Mouse (Mus musculus) embryonic facial prominence, embryonic 14.5 days (tissue): ENCODE measurements at regions not wholly inside any gene's neighbourhood (a gene's known extent, or its start where the extent isn't known, plus 50 kb on each side); places are given as distances from the start of the nearest gene placed in this dataset.
A peak's percentile ranks its signal among the peaks of the same experiment; 100 is the strongest.

Experiments used
- ATAC-seq: fragments of 200-750 bp; cut with Nextera tagmentation; 2 replicates; pipeline ENCODE4 v1.8.0; 2017; ENCODE audit warnings: low read depth, moderate number of reproducible peaks, moderate TSS enrichment
- DNase-seq: peaks from one replicate; pipeline ENCODE4 v3.0.0-alpha.2; 2015; ENCODE audit warnings: low spot score
- H3K27ac ChIP-seq: fragments of 300-500 bp; sonication (generic); replicated peaks from 2 replicates; pipeline ENCODE4 v1.5.1; 2014; ENCODE audit warnings: low read depth, mild to moderate bottlenecking, low read length, moderate library complexity
- H3K27me3 ChIP-seq: fragments of 300-500 bp; sonication (generic); replicated peaks from 2 replicates; pipeline ENCODE4 v1.6.1; 2014; ENCODE audit warnings: low read length; ENCODE audit not compliant: control insufficient read depth, insufficient read depth
- H3K36me3 ChIP-seq: fragments of 300-500 bp; sonication (generic); 2 replicates; pipeline ENCODE4 v1.6.1; 2014; ENCODE audit warnings: low read length, mixed read lengths; ENCODE audit not compliant: control insufficient read depth, insufficient read depth
- H3K4me1 ChIP-seq: fragments of 300-500 bp; sonication (generic); 2 replicates; pipeline ENCODE4 v1.6.1; 2014; ENCODE audit warnings: antibody characterized with exemption, low read length; ENCODE audit not compliant: control insufficient read depth, insufficient read depth
- H3K4me2 ChIP-seq: fragments of 300-500 bp; sonication (generic); 2 replicates; pipeline ENCODE4 v1.6.1; 2014; ENCODE audit warnings: low read depth, mild to moderate bottlenecking, low read length, moderate library complexity, mixed read lengths
- H3K4me3 ChIP-seq: fragments of 300-500 bp; sonication (generic); 2 replicates; pipeline ENCODE4 v1.5.1; 2014; ENCODE audit warnings: low read depth, mild to moderate bottlenecking, low read length
- H3K9ac ChIP-seq: fragments of 300-500 bp; sonication (generic); 2 replicates; pipeline ENCODE4 v1.6.1; 2014; ENCODE audit warnings: low read depth, mild to moderate bottlenecking, low read length, moderate library complexity, mixed read lengths
- H3K9me3 ChIP-seq: fragments of 300-500 bp; sonication (generic); 2 replicates; pipeline ENCODE4 v1.6.1; 2016; ENCODE audit warnings: low read length; ENCODE audit not compliant: control insufficient read depth
- WGBS: fragments of 180-500 bp; shearing (Covaris S2); extraction: QIAGEN DNeasy Blood & Tissue Kit; methylation state at CpG from one replicate; pipeline ENCODE4 v1.1.7; 2014; 5-methylcytosine and 5-hydroxymethylcytosine counted together

DNA sequence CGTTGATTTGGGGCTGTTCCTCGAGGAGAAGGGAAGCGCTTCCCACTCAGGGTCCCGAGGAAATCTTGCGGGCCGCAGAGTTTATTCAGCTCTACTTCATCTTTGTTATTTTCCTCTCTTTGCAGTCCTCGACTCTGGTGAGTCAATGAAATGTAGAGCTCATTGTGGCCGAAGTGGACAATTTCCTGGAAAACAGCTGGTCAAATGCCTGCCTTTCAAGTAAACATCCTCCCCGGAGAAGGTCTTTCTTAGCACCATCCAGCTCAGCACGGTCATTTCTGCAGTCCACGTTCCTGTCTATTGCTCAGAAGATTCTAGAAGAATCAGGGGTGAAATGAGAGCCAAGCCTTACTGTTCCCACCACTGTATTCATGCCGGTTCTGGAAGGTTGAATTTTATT is 133.0 kb downstream of the Bcas1 start:
- no peaks in the 10 kb centered on the region for H3K27me3 ChIP-seq
- H3K4me1 ChIP-seq = peaks cover 13% of the 10 kb centered on the region; the same call in 1 of the 2 replicates
- H3K36me3 ChIP-seq = no peaks in the 10 kb centered on the region
- ATAC-seq (no peak), DNase-seq (no peak)
- H3K4me2 ChIP-seq = no peak overlapping the region
- no peak overlapping the region for H3K4me3 ChIP-seq
- 81% methylated on average over 12 of the region's 12 CpGs for WGBS
- no peaks in the 10 kb centered on the region for H3K9me3 ChIP-seq
- H3K27ac ChIP-seq = no peak overlapping the region; the same call in 1 of the 2 replicates
- H3K9ac ChIP-seq = no peak overlapping the region

DNA sequence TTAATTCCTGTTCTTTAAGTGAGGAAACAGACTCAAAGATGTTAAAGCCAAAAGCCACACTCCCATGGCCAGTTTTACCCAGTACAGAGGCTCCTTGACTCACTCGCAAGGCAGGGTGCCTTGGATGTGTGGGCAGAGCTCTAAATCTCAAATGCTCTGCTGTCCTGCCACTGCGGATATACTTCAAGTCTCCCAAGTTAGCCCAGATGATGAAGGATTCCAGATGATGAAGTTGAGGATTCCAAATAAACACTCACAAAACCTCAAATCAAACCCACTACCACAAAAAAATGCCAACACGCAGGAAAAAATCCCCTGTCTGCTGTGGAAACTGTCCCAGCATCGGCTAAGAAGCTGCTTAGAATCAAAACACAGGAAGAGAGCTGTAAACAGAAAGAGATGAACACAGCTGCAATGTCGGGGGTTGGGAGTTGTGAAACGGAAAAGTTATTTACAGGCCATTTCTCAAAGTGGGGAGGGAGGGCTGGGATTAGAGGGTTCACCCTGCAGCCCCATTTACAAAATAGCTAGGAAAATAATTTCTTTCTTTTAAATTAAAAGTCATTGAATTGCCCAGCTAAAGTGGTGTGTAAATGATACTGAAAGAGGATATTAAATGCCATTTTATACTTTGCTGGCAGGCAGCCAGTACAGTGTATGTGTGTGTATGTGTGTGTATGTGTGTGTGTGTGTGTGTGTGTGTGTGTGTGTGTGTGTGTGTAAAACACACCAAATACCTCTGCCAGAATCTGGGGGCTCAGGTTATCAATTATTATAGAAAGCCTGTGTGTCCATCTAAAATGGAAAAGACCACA is 135.6 kb downstream of the Bcas1 start:
- no peak overlapping the region for H3K4me2 ChIP-seq
- no peak overlapping the region for H3K9ac ChIP-seq
- 23% methylated on average over 6 of the region's 6 CpGs for WGBS
- peak overlapping the region; percentile 53 for H3K27ac ChIP-seq
- ATAC-seq (no peak), DNase-seq (peak; percentile 56)
- H3K27me3 ChIP-seq = no peaks in the 10 kb centered on the region
- peaks cover 23% of the 10 kb centered on the region for H3K4me1 ChIP-seq
- H3K36me3 ChIP-seq = no peaks in the 10 kb centered on the region
- H3K4me3 ChIP-seq = no peak overlapping the region
- H3K9me3 ChIP-seq = no peaks in the 10 kb centered on the region

DNA sequence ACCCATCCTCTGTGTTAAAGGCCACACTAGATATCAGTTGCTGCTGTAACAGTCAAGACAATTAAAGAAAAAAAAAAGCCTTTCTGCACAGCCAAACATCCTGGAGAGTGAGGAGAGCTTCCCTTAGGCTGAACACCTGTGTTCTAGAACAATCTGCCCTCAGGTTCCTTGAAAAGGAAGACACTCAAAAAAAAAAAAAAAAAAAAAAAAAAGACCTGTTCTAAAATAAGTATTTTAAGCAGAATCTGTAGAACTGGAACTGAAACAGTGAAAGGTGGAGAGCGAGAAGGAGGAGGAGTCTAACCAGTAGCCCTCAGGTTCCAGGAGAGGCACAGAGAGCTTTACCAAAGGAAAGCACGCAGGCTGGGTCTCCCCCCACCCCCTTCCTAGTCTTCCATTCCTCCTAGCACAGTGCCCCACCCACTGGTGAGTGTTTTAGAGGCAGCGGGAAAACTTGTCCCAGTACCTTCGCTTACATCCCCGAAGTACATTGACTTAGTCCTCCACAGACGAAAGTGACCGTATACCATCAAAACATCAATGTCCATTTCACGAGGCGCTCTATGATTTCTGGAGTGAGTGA is 138.2 kb downstream of the Bcas1 start:
- no peak for ATAC-seq

DNA sequence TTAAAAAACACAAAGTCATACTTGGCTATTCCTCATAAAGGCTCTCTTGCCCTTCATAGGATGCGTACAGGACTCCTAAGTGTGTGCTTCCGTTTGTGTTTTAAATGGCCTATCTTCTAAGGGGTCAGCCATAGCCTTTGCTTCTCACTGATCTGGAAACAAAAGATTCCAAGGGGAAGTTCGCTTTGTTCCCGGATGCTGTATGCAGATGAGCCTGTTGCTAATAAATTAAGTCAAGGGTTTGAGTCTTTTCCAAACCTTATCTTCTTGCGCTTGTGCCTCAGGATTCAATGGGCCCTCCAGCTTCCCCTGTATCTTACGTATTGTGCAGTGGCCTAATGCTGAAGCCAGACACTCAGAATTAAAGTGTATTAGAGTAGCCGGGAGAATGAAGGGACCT is 138.9 kb downstream of the Bcas1 start:
- Histone ChIP-seq H3K4me2 (peak overlapping the region; percentile 76; the same call in 1 of the 2 replicates), H3K36me3 (no peaks in the 10 kb centered on the region), H3K9me3 (no peaks in the 10 kb centered on the region), H3K4me1 (peaks cover 28% of the 10 kb centered on the region), H3K27ac (peak overlapping the region; percentile 72; the same call in 1 of the 2 replicates), H3K9ac (peak overlapping the region; percentile 46; the same call in 1 of the 2 replicates), H3K27me3 (no peaks in the 10 kb centered on the region), H3K4me3 (no peak overlapping the region)
- ATAC-seq (no peak), DNase-seq (no peak)
- 82% methylated on average over 7 of the region's 7 CpGs for WGBS

More for the DNA sequence above, 138.2 kb downstream of the Bcas1 start:
- Histone ChIP-seq H3K4me1 (peaks cover 28% of the 10 kb centered on the region), H3K27me3 (no peaks in the 10 kb centered on the region), H3K9me3 (no peaks in the 10 kb centered on the region), H3K36me3 (no peaks in the 10 kb centered on the region), H3K4me2 (no peak overlapping the region), H3K27ac (no peak overlapping the region), H3K4me3 (no peak overlapping the region), H3K9ac (no peak overlapping the region)
- DNase-seq = no peak
- 85% methylated on average over 9 of the region's 9 CpGs for WGBS

GRCm38 (mm10) chr2:170288196-170288595 is 139.4 kb downstream of the Bcas1 start:
- no peaks in the 10 kb centered on the region for H3K36me3 ChIP-seq
- ATAC-seq (0 out of 2 replicates have a peak, but pooled peaks have one; percentile 6), DNase-seq (no peak)
- 9% methylated on average over 10 of the region's 11 CpGs for WGBS
- peak overlapping the region; percentile 46 for H3K9ac ChIP-seq
- no peaks in the 10 kb centered on the region for H3K27me3 ChIP-seq
- H3K4me3 ChIP-seq = peak overlapping the region; percentile 40
- peak overlapping the region; percentile 76 for H3K4me2 ChIP-seq
- H3K4me1 ChIP-seq = peaks cover 28% of the 10 kb centered on the region
- peak overlapping the region; percentile 72 for H3K27ac ChIP-seq
- no peaks in the 10 kb centered on the region for H3K9me3 ChIP-seq

GRCm38 (mm10) chr2:170287301-170287885 is 139.5 kb upstream of the Zfp217 start:
- H3K27me3 ChIP-seq = no peaks in the 10 kb centered on the region
- WGBS = under 1% methylated on average over 27 of the region's 27 CpGs
- peak; percentile 78 for DNase-seq
- peak overlapping the region; percentile 59 for H3K9ac ChIP-seq
- H3K4me1 ChIP-seq = peaks cover 28% of the 10 kb centered on the region
- H3K27ac ChIP-seq = peak overlapping the region; percentile 79
- H3K4me3 ChIP-seq = peak overlapping the region; percentile 40
- ATAC-seq = peak; percentile 70
- no peaks in the 10 kb centered on the region for H3K9me3 ChIP-seq
- peak overlapping the region; percentile 76 for H3K4me2 ChIP-seq
- no peaks in the 10 kb centered on the region for H3K36me3 ChIP-seq

- Histone ChIP-seq H3K4me3 (peak overlapping the region; percentile 40; the same call in 1 of the 2 replicates), H3K4me1 (peaks cover 28% of the 10 kb centered on the region), H3K9me3 (no peaks in the 10 kb centered on the region), H3K9ac (peak overlapping the region; percentile 59; the same call in 1 of the 2 replicates), H3K27me3 (no peaks in the 10 kb centered on the region), H3K27ac (peak overlapping the region; percentile 79), H3K36me3 (no peaks in the 10 kb centered on the region), H3K4me2 (peak overlapping the region; percentile 76)
- DNase-seq = peak; percentile 56
- WGBS = 15% methylated on average over 8 of the region's 8 CpGs
- no peak for ATAC-seq
Measured at GRCm38 (mm10) chr2:170286773-170287172, 138.9 kb upstream of the Zfp217 start.

GRCm38 (mm10) chr2:170282463-170282862 is 134.6 kb upstream of the Zfp217 start:
- 68% methylated on average over 6 of the region's 6 CpGs for WGBS
- DNase-seq = no peak

More at GRCm38 (mm10) chr2:170282463-170282862, 134.6 kb upstream of the Zfp217 start:
- Histone ChIP-seq H3K4me3 (no peak overlapping the region), H3K27me3 (no peaks in the 10 kb centered on the region), H3K9me3 (no peaks in the 10 kb centered on the region), H3K27ac (no peak overlapping the region), H3K4me1 (peaks cover 7% of the 10 kb centered on the region), H3K4me2 (no peak overlapping the region), H3K36me3 (no peaks in the 10 kb centered on the region), H3K9ac (no peak overlapping the region)
- ATAC-seq = no peak
